Mouse (Mus musculus) forebrain, postnatal 0 days (tissue): ENCODE data around the gene Tlx2. TPM values are rescaled to one million over a fixed set of nuclear protein-coding genes. Genes with fewer than 3 reads are reported as not detected.

Source experiments
- ATAC-seq: fragments of 200-750 bp; cut with Nextera tagmentation; 2 replicates; pipeline ENCODE4 v1.8.0; 2017; ENCODE audit warnings: mild to moderate bottlenecking, moderate library complexity
- DNase-seq: peaks from one replicate; pipeline ENCODE4 v3.0.0-alpha.2; 2015
- H3K27ac ChIP-seq: fragments of 300-500 bp; sonication (generic); 2 replicates; pipeline ENCODE4 v1.5.1; 2014; ENCODE audit warnings: low read depth, mild to moderate bottlenecking, antibody characterized with exemption, low read length, moderate library complexity, mixed read lengths
- H3K27me3 ChIP-seq: fragments of 300-500 bp; sonication (generic); 2 replicates; pipeline ENCODE4 v1.6.1; 2014; ENCODE audit warnings: mild to moderate bottlenecking, low read length, mixed read lengths; ENCODE audit not compliant: insufficient read depth
- H3K36me3 ChIP-seq: fragments of 300-500 bp; sonication (generic); 2 replicates; pipeline ENCODE4 v1.6.1; 2014; ENCODE audit warnings: mild to moderate bottlenecking, moderate library complexity; ENCODE audit not compliant: insufficient read depth
- H3K4me1 ChIP-seq: fragments of 300-500 bp; sonication (generic); 2 replicates; pipeline ENCODE4 v1.6.1; 2014; ENCODE audit warnings: antibody characterized with exemption; ENCODE audit not compliant: insufficient read depth
- H3K4me2 ChIP-seq: fragments of 300-500 bp; sonication (generic); 2 replicates; pipeline ENCODE4 v1.6.1; 2014; ENCODE audit warnings: low read depth, mild to moderate bottlenecking, moderate library complexity
- H3K4me3 ChIP-seq: fragments of 300-500 bp; sonication (generic); 2 replicates; pipeline ENCODE4 v1.5.1; 2014; ENCODE audit warnings: low read depth, low read length, mixed read lengths
- H3K9ac ChIP-seq: fragments of 300-500 bp; sonication (generic); 2 replicates; pipeline ENCODE4 v1.6.1; 2014; ENCODE audit warnings: mild to moderate bottlenecking
- H3K9me3 ChIP-seq: fragments of 300-500 bp; sonication (generic); 2 replicates; pipeline ENCODE4 v1.6.1; 2016; ENCODE audit warnings: low read length
- CTCF ChIP-seq: sonication (generic); IDR thresholded peaks from 2 replicates; pipeline ENCODE4 v1.5.1; 2016; ENCODE audit warnings: antibody characterized with exemption, control low read depth, low read depth
- WGBS: fragments of 180-500 bp; shearing (Covaris S2); extraction: QIAGEN DNeasy Blood & Tissue Kit; methylation state at CpG from one replicate; pipeline ENCODE4 v1.1.7; 2014; 5-methylcytosine and 5-hydroxymethylcytosine counted together
- polyA plus RNA-seq: library from polyadenylated mRNA; unstranded; fragments of >200 nt; fragmentation: Nextera tagmentation; extraction: Ambion mirVana; gene quantifications from 2 replicates; pipeline ENCODE4 v1.2.1, GENCODE M21; 2015
- total RNA-seq: library from RNA; depleted of rRNA; stranded (reverse); fragments of >200 nt; gene quantifications from 2 replicates; pipeline ENCODE4 v1.2.3, GENCODE M21; 2014

The Tlx2 gene
- total and polyA plus RNA-seq, 2 experiments from 2014 or later, result not detected

DNA sequence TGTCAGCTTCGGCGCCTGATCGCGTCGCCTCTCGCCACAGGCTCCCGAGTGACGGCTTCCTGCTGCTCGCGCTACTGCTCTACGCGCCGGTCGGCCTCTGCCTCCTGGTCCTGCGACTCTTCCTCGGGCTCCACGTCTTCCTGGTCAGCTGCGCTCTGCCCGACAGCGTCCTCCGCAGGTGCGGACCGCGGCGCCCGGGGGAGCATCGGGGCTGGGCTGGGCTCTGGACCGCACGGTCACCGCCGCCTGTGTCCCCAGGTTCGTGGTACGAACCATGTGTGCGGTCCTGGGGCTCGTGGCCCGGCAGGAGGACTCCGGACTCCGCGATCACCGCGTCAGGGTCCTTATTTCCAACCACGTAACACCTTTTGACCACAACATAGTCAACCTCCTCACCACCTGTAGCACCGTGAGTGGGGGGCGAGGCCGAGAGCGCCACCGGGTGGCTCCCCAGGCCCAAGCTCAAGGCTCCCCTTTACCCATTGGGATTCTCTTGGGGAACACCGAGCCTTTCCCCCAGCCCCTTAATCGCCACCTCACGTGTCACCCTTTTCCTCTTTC, 15.1 kb downstream of the Tlx2 start, which contains the start of gene Htra2:
Gene Htra2 (minus strand): TSS at position 403 of the 561 bp plus-strand sequence.
- peak; percentile 26 for ATAC-seq
- peak; percentile 39 for DNase-seq
- Histone ChIP-seq H3K4me3 (peak within 1 kb of the TSS; percentile 94), H3K9me3 (no peaks in the 10 kb centered on the region), H3K27me3 (no peaks in the 10 kb centered on the region), H3K4me2 (peak within 1 kb of the TSS; percentile 86), H3K9ac (peak within 1 kb of the TSS; percentile 93), H3K36me3 (peaks cover 14% of the 10 kb centered on the region), H3K4me1 (peaks cover 17% of the 10 kb centered on the region), H3K27ac (peak within 1 kb of the TSS; percentile 91)
- peak; percentile 64 for TF ChIP-seq CTCF
- under 1% methylated on average over 45 of the region's 50 CpGs for WGBS

DNA sequence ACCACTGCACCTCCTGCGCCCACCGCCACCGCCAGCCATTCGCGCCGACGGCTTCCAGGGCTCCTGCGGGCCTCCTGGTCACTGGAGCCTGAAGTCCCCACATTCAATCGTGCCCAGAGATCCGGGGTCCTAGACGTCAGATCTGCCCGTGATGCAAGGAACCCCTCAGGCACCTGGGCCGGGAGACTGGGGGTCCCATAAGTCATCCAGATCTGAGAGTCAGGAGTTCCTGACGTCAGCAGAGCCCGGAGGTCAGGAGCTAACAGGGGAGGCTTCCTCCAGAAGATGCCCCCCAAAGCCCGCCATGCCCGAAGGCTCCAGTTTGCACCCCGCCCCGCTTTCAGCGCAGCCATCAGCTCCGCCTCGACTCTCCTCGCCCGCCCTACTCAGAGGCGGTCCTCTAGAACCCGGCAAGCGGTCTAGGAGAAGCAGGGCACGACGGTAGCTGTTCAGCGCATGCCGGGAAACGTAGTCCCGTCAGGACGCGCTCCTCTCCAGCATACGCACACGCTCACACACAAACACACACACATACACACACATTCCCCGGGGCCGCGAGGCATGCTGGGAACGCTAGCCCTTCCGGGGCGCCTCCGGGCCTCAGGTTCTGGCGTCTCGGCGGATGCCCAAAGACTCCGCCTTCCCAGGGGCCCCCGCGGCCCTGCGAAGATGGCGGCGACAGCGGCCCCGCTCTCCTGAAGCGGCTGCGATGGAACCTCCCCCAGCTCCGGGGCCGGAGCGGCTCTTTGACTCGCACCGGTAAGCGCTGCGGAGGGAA, 15.8 kb downstream of the Tlx2 start, which contains the start of gene Aup1:
Gene Aup1 (plus strand): TSS at position 448 of the 778 bp plus-strand sequence.
- Histone ChIP-seq H3K4me3 (peak within 1 kb of the TSS; percentile 94), H3K4me2 (peak within 1 kb of the TSS; percentile 86), H3K4me1 (peaks cover 17% of the 10 kb centered on the region), H3K36me3 (peaks cover 14% of the 10 kb centered on the region), H3K27ac (peak within 1 kb of the TSS; percentile 91), H3K9ac (peak within 1 kb of the TSS; percentile 93), H3K9me3 (no peaks in the 10 kb centered on the region), H3K27me3 (no peaks in the 10 kb centered on the region)
- ATAC-seq, result peak; percentile 99
- no peak for TF ChIP-seq CTCF
- DNase-seq, result peak; percentile 99
- under 1% methylated on average over 60 of the region's 64 CpGs for WGBS

DNA sequence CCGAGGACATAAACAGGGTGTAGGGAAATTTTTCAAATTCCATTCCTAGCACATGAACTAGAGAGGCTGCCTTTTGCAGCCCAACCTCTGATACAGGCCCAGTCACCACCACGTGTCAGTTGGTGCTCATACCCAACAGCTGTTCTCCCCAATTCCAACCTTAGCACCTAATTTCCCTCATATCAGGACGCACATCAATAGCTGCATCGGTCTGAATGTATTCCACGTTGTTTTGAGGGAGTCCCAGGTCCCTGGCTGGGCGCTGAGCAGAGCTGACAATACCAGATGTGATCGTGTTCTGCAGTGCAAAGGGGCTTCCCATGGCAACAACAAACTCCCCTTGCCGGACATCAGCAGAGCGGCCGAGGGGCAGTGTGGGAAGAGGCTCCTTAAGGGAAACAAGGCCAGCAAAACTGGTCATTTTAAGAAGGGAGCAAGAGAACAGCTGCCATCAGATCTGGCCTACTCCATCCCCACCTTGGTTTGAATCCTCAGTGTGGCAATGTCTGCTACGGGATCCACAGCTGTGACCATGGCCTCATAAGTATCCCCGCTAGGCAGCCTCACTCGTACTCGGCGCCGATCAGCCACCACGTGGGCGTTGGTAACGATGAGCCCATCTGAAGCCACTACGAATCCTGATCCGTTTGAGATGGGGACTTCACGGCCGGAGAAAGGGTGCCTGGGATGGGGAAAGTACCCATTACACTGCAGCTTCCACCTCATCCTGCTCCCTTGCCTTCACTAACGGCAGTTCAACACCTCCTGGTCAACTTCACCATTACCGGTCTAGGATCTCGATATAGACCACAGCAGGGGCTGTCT, 16.7 kb downstream of the Tlx2 start:
- Histone ChIP-seq H3K27ac (peak overlapping the region; percentile 91), H3K9me3 (no peaks in the 10 kb centered on the region), H3K4me3 (peak overlapping the region; percentile 94), H3K27me3 (no peaks in the 10 kb centered on the region), H3K4me2 (peak overlapping the region; percentile 86), H3K36me3 (peaks cover 14% of the 10 kb centered on the region), H3K9ac (peak overlapping the region; percentile 93), H3K4me1 (peaks cover 17% of the 10 kb centered on the region)
- TF ChIP-seq CTCF, result no peak
- ATAC-seq, result no peak; the same call in 1 of the 2 replicates
- peak; percentile 49 for DNase-seq
- WGBS, result 3% methylated on average over 26 of the region's 26 CpGs

DNA sequence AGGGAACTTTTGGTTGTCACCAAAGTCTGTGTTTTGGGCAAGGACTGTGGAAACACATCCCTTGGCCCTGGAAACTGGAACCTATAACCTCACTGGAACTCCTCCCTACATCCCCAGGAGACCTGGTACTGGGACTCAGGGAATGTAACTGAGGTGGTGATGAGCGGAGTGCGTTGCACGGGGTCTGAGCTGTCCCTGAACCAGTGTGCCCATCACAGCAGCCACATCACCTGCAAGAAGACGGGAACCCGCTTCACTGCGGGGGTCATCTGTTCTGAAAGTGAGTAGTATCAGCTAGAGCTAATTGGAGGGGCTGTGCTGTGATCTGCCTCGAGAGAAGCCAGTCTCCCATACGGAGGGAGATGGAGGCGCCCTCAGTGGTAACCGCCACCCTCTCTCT, 20.7 kb downstream of the Tlx2 start:
- Histone ChIP-seq H3K4me1 (peaks cover 9% of the 10 kb centered on the region), H3K27me3 (no peaks in the 10 kb centered on the region), H3K36me3 (no peaks in the 10 kb centered on the region; the same call in 1 of the 2 replicates), H3K27ac (no peak overlapping the region), H3K9ac (no peak overlapping the region), H3K4me3 (no peak overlapping the region), H3K9me3 (no peaks in the 10 kb centered on the region), H3K4me2 (no peak overlapping the region)
- WGBS, result 72% methylated on average over 10 of the region's 10 CpGs
- no peak for ATAC-seq
- DNase-seq, result no peak
- TF ChIP-seq CTCF, result no peak

DNA sequence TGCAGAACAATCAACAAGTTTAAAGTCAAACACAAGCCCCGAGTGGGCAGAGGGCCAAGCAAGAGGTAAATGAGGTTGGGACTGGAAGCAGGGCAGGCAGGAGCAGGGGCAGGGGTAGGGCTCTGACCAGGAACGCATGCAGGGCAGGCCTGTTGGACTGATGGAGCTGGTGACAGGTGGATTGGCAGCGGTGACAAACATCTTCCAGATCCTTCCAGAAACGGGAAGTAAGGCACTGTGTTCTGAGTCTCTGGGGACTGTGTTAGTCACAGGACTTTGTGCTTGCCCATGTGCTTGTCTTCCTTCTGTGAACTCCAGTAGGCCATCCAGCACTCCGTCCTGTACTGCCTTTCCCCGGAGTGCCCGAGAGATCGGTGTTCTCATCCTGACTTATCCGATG, 25.4 kb downstream of the Tlx2 start:
- Histone ChIP-seq H3K36me3 (no peaks in the 10 kb centered on the region), H3K4me1 (no peaks in the 10 kb centered on the region), H3K27me3 (no peaks in the 10 kb centered on the region), H3K27ac (no peak overlapping the region), H3K9ac (no peak overlapping the region), H3K4me3 (no peak overlapping the region), H3K4me2 (no peak overlapping the region), H3K9me3 (no peaks in the 10 kb centered on the region)
- WGBS, result 83% methylated on average over 9 of the region's 9 CpGs
- no peak for DNase-seq
- TF ChIP-seq CTCF, result no peak
- no peak for ATAC-seq

DNA sequence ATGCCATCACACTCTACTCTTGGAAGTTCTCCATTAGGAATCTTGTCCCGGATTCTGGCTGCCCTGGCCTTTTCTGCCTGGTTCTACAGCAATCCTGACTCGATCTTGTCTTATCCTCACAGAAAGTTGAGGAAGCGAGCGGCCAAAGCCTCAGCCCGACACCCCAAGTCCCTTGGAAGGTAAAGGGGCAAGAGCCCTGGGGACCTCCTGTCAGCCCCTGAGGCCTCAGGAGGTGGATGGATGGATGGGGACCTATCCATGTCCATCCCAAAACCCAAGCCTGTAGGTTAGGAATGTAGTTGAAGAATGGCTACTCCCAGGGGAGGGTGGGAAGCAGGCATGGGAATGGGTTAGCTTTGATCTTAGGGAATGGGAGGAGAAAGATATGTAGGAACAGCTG, 26.1 kb downstream of the Tlx2 start:
- ATAC-seq (no peak), DNase-seq (no peak)
- Histone ChIP-seq H3K36me3 (no peaks in the 10 kb centered on the region), H3K27me3 (no peaks in the 10 kb centered on the region), H3K4me2 (no peak overlapping the region), H3K9me3 (no peaks in the 10 kb centered on the region), H3K9ac (no peak overlapping the region), H3K27ac (no peak overlapping the region), H3K4me3 (no peak overlapping the region), H3K4me1 (no peaks in the 10 kb centered on the region)
- TF ChIP-seq CTCF, result no peak
- 86% methylated on average over 5 of the region's 5 CpGs for WGBS
